Mouse (Mus musculus) liver, adult 2 months (tissue): ENCODE measurements around the gene Dbn1. TPM values are rescaled to one million over a fixed set of nuclear protein-coding genes. Genes with fewer than 3 reads are reported as not detected.

Experiments used
- DNase-seq: peaks from one replicate; pipeline ENCODE4 v3.0.0-alpha.2; 2011; ENCODE audit warnings: low read depth, low spot score; ENCODE audit errors: extremely low read depth
- H3K27ac ChIP-seq: fragments of 200-500 bp; replicated peaks from 2 replicates; pipeline ENCODE4 v1.5.1; 2012; ENCODE audit warnings: low read depth, mild to moderate bottlenecking, control low read depth, inconsistent platforms, low read length; ENCODE audit not compliant: insufficient read depth
- H3K27me3 ChIP-seq: fragments of 200-500 bp; 2 replicates; pipeline ENCODE4 v1.6.1; 2012; ENCODE audit warnings: mild to moderate bottlenecking, moderate library complexity, low read length, inconsistent platforms; ENCODE audit not compliant: control insufficient read depth, insufficient read depth
- H3K36me3 ChIP-seq: fragments of 200-500 bp; 2 replicates; pipeline ENCODE4 v1.6.1; 2012; ENCODE audit warnings: low read length, inconsistent platforms; ENCODE audit not compliant: control insufficient read depth, insufficient read depth
- H3K4me1 ChIP-seq: fragments of 200-500 bp; 2 replicates; pipeline ENCODE4 v1.6.1; 2011; ENCODE audit warnings: low read length; ENCODE audit not compliant: control insufficient read depth, insufficient read depth
- H3K4me3 ChIP-seq: fragments of 200-500 bp; 2 replicates; pipeline ENCODE4 v1.5.1; 2011; ENCODE audit warnings: low read depth, mild to moderate bottlenecking, control low read depth, low read length, moderate library complexity; ENCODE audit not compliant: insufficient read depth
- H3K79me2 ChIP-seq: fragments of 200-500 bp; 2 replicates; pipeline ENCODE4 v1.6.1; 2012; ENCODE audit warnings: inconsistent platforms, mild to moderate bottlenecking, low read length, moderate library complexity; ENCODE audit not compliant: control insufficient read depth, insufficient read depth
- H3K9ac ChIP-seq: fragments of 200-500 bp; 2 replicates; pipeline ENCODE4 v1.6.1; 2012; ENCODE audit warnings: low read depth, mild to moderate bottlenecking, control low read depth, inconsistent platforms, low read length
- CTCF ChIP-seq: fragments of 200-500 bp; IDR thresholded peaks from 2 replicates; pipeline ENCODE4 v1.5.1; 2011; ENCODE audit warnings: low read depth, low read length, control low read depth
- POLR2A ChIP-seq: fragments of 200-500 bp; IDR thresholded peaks from 2 replicates; pipeline ENCODE4 v1.6.1; 2011; ENCODE audit warnings: low read length, control low read depth; ENCODE audit not compliant: insufficient read depth; ENCODE audit errors: extremely low read depth
- WGBS: fragments of 180-500 bp; shearing (Covaris S2); methylation state at CpG from one replicate; pipeline ENCODE4 v1.1.7; 2018; 5-methylcytosine and 5-hydroxymethylcytosine counted together
- polyA plus RNA-seq: library from polyadenylated mRNA; depleted of rRNA; stranded (reverse); fragments of >200 nt; gene quantifications from 2 replicates; pipeline ENCODE4 v1.2.3, GENCODE M21; 2012
- total RNA-seq: library from RNA; depleted of rRNA; stranded (reverse); fragments of >200 nt; gene quantifications from 2 replicates; pipeline ENCODE4 v1.2.3, GENCODE M21; 2014

The Dbn1 gene
- total and polyA plus RNA-seq, 2 experiments, result 0.65 to 2.3 TPM

- no peak overlapping the region for H3K4me3 ChIP-seq
- WGBS, result 95% methylated on average over 9 of the region's 9 CpGs
- no peak overlapping the region for H3K27ac ChIP-seq
- H3K36me3 ChIP-seq, result peaks cover 2% of the 10 kb centered on the region; the same call in 1 of the 2 replicates
- no peak for DNase-seq
- H3K79me2 ChIP-seq, result no peaks in the 10 kb centered on the region
- peaks cover 2% of the 10 kb centered on the region; the same call in 1 of the 2 replicates for H3K4me1 ChIP-seq
- H3K27me3 ChIP-seq, result no peaks in the 10 kb centered on the region
- no peak overlapping the region for H3K9ac ChIP-seq
- TF ChIP-seq CTCF, result no peak
- no peak for TF ChIP-seq POLR2A
Observed at GRCm38 (mm10) chr13:55505810-55506209, 17.9 kb upstream of the Dbn1 start.

DNA sequence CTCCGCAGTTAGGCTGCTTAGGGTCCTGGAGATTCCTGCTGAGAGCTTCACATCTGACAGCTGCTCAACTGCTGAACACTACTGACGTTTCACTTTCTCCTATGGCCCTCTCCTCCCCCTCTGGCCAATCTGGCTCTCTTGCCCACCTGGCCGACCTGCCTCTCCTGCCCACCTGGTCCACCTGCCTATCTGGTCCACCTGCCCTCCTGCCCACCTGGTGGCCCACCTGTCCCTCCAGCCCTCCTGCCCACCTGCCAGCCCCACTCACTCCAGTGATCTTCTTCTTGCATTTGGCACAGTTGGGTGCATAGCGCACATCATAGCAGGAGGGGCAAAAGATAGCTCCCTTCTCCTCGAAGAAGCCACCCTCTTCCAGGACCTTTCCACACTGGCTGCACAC lies 16.5 kb upstream of the Dbn1 start:
- DNase-seq, result no peak
- no peaks in the 10 kb centered on the region for H3K27me3 ChIP-seq
- peaks cover 2% of the 10 kb centered on the region; the same call in 1 of the 2 replicates for H3K36me3 ChIP-seq
- no peak overlapping the region for H3K9ac ChIP-seq
- 91% methylated on average over 5 of the region's 5 CpGs for WGBS
- H3K4me1 ChIP-seq, result no peaks in the 10 kb centered on the region
- no peak overlapping the region for H3K4me3 ChIP-seq
- no peak overlapping the region for H3K27ac ChIP-seq
- H3K79me2 ChIP-seq, result no peaks in the 10 kb centered on the region
- TF ChIP-seq POLR2A (no peak), CTCF (no peak)

DNA sequence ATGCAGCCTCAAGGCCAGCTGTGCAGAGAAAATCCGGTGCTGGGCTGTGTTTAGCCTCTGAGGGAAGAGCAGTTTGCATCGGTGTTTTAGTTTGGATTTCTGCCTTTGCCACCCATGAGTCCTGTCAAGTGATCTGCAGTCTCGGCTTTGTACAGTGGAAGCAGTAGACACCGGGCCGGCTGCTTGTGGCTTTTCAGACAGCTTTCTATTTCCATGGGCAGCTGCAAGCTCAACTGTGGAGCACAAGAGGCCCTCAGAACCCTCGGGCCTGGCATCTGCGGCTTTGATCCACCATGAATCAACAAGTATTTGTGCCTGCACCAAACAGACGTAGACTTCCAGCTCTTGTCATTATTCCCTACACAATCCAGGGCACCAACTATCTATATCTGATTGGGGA lies 14.5 kb upstream of the Dbn1 start:
- Histone ChIP-seq H3K9ac (no peak overlapping the region), H3K27ac (no peak overlapping the region), H3K36me3 (peaks cover 2% of the 10 kb centered on the region; the same call in 1 of the 2 replicates), H3K79me2 (no peaks in the 10 kb centered on the region), H3K4me3 (no peak overlapping the region), H3K27me3 (no peaks in the 10 kb centered on the region), H3K4me1 (no peaks in the 10 kb centered on the region)
- TF ChIP-seq CTCF (no peak), POLR2A (no peak)
- WGBS, result 89% methylated on average over 8 of the region's 8 CpGs
- DNase-seq, result no peak

DNA sequence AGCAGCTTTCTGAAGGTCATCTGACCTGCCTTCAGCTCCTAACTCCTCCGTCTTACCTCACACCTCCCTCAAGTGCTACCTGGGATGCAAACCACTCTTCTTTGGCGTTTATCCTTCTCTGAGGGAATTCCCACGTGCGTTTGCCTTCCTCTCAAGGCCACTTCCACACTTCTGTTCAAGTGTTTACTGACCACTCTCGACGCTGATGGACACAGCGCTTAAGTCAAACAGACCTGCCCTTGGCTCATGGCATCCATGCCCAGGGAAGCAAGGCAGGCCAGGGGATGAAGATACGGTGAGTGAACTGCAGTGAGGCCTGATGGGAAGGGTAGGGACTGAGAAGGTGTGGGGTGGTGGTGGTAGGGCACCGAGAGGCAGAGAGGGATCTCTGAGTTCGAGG lies 12.7 kb upstream of the Dbn1 start:
- no peak for DNase-seq
- no peaks in the 10 kb centered on the region for H3K27me3 ChIP-seq
- H3K4me3 ChIP-seq, result no peak overlapping the region
- H3K36me3 ChIP-seq, result peaks cover 2% of the 10 kb centered on the region; the same call in 1 of the 2 replicates
- TF ChIP-seq CTCF, result no peak
- no peak for TF ChIP-seq POLR2A
- 79% methylated on average over 10 of the region's 10 CpGs for WGBS
- H3K9ac ChIP-seq, result no peak overlapping the region
- H3K27ac ChIP-seq, result no peak overlapping the region
- H3K4me1 ChIP-seq, result peaks cover 2% of the 10 kb centered on the region
- H3K79me2 ChIP-seq, result no peaks in the 10 kb centered on the region

GRCm38 (mm10) chr13:55498906-55499305 lies 11.0 kb upstream of the Dbn1 start:
- Histone ChIP-seq H3K9ac (no peak overlapping the region), H3K27ac (no peak overlapping the region), H3K27me3 (no peaks in the 10 kb centered on the region), H3K36me3 (no peaks in the 10 kb centered on the region; the same call in 1 of the 2 replicates), H3K4me1 (peaks cover 3% of the 10 kb centered on the region), H3K79me2 (no peaks in the 10 kb centered on the region), H3K4me3 (no peak overlapping the region)
- TF ChIP-seq POLR2A, result no peak
- no peak for TF ChIP-seq CTCF
- DNase-seq, result no peak
- WGBS, result 85% methylated on average over 11 of the region's 11 CpGs

GRCm38 (mm10) chr13:55496661-55497060 lies 8.8 kb upstream of the Dbn1 start:
- TF ChIP-seq POLR2A (no peak), CTCF (no peak)
- H3K4me1 ChIP-seq, result peaks cover 3% of the 10 kb centered on the region
- DNase-seq, result no peak
- no peak overlapping the region for H3K27ac ChIP-seq
- WGBS, result 87% methylated on average over 6 of the region's 6 CpGs
- no peak overlapping the region for H3K4me3 ChIP-seq
- no peaks in the 10 kb centered on the region for H3K27me3 ChIP-seq
- no peaks in the 10 kb centered on the region for H3K79me2 ChIP-seq
- H3K36me3 ChIP-seq, result no peaks in the 10 kb centered on the region
- no peak overlapping the region for H3K9ac ChIP-seq
